9 mouse cellular contexts compared by ENCODE assay signal in genomic region chr2:168552405-168552804, GRCm38 (mm10). TPM values are rescaled to one million over a fixed set of nuclear protein-coding genes. Genes with fewer than 3 reads are reported as not detected.
DNase-seq lines count a peak whose midpoint lies in the region; ATAC-seq and TF ChIP-seq lines count a peak whose summit lies in the region.
"Had no signal": no experiment of that assay in that cellular context is flagged by ENCODE, and none has a peak within 500 bp of the region (broad histone marks: within the 10 kb centered on the region; RNA-seq: fewer than 3 reads in every experiment).

No protein-coding gene starts in this region.

- no peaks in the 10 kb centered on the region for H3K36me3 ChIP-seq in midbrain, embryonic 16.5 days (ENCODE audit: control insufficient read depth, insufficient read depth, low read length)
- H3K36me3 ChIP-seq in midbrain, embryonic 14.5 days (ENCODE audit: control insufficient read depth, insufficient read depth, low read length) = no peaks in the 10 kb centered on the region
- no peaks in the 10 kb centered on the region for H3K36me3 ChIP-seq in kidney, adult 2 months (ENCODE audit: control insufficient read depth, insufficient read depth, low read length)
- H3K36me3 ChIP-seq in limb, embryonic 12.5 days = no peaks in the 10 kb centered on the region
- H3K36me3 ChIP-seq: neural tube, embryonic 12.5 days had no signal

- WGBS in midbrain, embryonic 16.5 days = 51% methylated on average over 5 of the region's 5 CpGs
- 43% methylated on average over 5 of the region's 5 CpGs for WGBS in midbrain, embryonic 14.5 days
- 43% methylated on average over 5 of the region's 5 CpGs for WGBS in kidney, adult 2 months
- WGBS in limb, embryonic 12.5 days = 12% methylated on average over 5 of the region's 5 CpGs

- ATAC-seq in midbrain, embryonic 16.5 days = no peak
- ATAC-seq in midbrain, embryonic 14.5 days (ENCODE audit: low FRiP score, low TSS enrichment) = no peak
- no peak for ATAC-seq in limb, embryonic 12.5 days (ENCODE audit: insufficient number of reproducible peaks, insufficient read depth, low FRiP score, low TSS enrichment, low read depth)

- no peaks in the 10 kb centered on the region for H3K27me3 ChIP-seq in midbrain, embryonic 16.5 days (ENCODE audit: control insufficient read depth, insufficient read depth, low read depth, low read length)
- no peaks in the 10 kb centered on the region for H3K27me3 ChIP-seq in midbrain, embryonic 14.5 days (ENCODE audit: control insufficient read depth, insufficient read depth, low read length)
- H3K27me3 ChIP-seq in kidney, adult 2 months (replicated peaks; ENCODE audit: control insufficient read depth, insufficient read depth, low read length) = no peaks in the 10 kb centered on the region
- H3K27me3 ChIP-seq in limb, embryonic 12.5 days = peaks cover 29% of the 10 kb centered on the region

- TF ChIP-seq CTCF in kidney, adult 2 months (conservative IDR thresholded peaks at IDR 0.05; ENCODE audit: insufficient read depth, insufficient read length, low read depth, low read length) = no peak

- peaks cover 12% of the 10 kb centered on the region; the same call in 1 of the 2 replicates for H3K4me1 ChIP-seq in midbrain, embryonic 16.5 days (ENCODE audit: control insufficient read depth, insufficient read depth, low read length)
- peaks cover 4% of the 10 kb centered on the region for H3K4me1 ChIP-seq in midbrain, embryonic 14.5 days (ENCODE audit: control insufficient read depth, insufficient read depth, low read length)
- H3K4me1 ChIP-seq in kidney, adult 2 months (ENCODE audit: control insufficient read depth, insufficient read depth, low read length) = peaks cover 9% of the 10 kb centered on the region
- peaks cover 85% of the 10 kb centered on the region for H3K4me1 ChIP-seq in limb, embryonic 12.5 days (replicated peaks)

- DNase-seq in midbrain, embryonic 14.5 days = no peak
- peak; percentile 81 for DNase-seq in kidney, adult 2 months
- DNase-seq in right cerebral cortex, adult 18-20 months = no peak
- DNase-seq in cerebellum, adult 18-20 months = no peak
- no peak for DNase-seq in lung, postnatal 4 days

- no peak for TF ChIP-seq POLR2A in kidney, adult 2 months (IDR thresholded peaks at IDR 0.05; ENCODE audit: low read depth, low read length)

- no peak overlapping the region for H3K4me2 ChIP-seq in midbrain, embryonic 16.5 days (ENCODE audit: low read length)
- no peak overlapping the region for H3K4me2 ChIP-seq in midbrain, embryonic 14.5 days (ENCODE audit: low read length)
- H3K4me2 ChIP-seq in limb, embryonic 12.5 days = 0 out of 2 replicates have a peak overlapping the region, but pooled peaks have one; percentile 19

- H3K9me3 ChIP-seq in midbrain, embryonic 16.5 days (replicated peaks; ENCODE audit: control insufficient read depth, low read length, poor library complexity, severe bottlenecking) = no peaks in the 10 kb centered on the region
- H3K9me3 ChIP-seq in midbrain, embryonic 14.5 days (ENCODE audit: control insufficient read depth, low read length) = no peaks in the 10 kb centered on the region
- H3K9me3 ChIP-seq in limb, embryonic 12.5 days = no peaks in the 10 kb centered on the region
- H3K9me3 ChIP-seq: megakaryocyte, embryonic 14.5 days; neural tube, embryonic 12.5 days had no signal

- H3K4me3 ChIP-seq in midbrain, embryonic 16.5 days (ENCODE audit: low read depth, low read length) = no peak overlapping the region
- no peak overlapping the region for H3K4me3 ChIP-seq in midbrain, embryonic 14.5 days (replicated peaks; ENCODE audit: low read depth, low read length)
- no peak overlapping the region for H3K4me3 ChIP-seq in kidney, adult 2 months (ENCODE audit: insufficient read depth, low read depth, low read length)
- no peak overlapping the region for H3K4me3 ChIP-seq in limb, embryonic 12.5 days (replicated peaks)
- H3K4me3 ChIP-seq: neural tube, embryonic 12.5 days had no signal

- H3K27ac ChIP-seq in midbrain, embryonic 16.5 days (ENCODE audit: low read length) = 0 out of 2 replicates have a peak overlapping the region, but pooled peaks have one; percentile 29
- no peak overlapping the region for H3K27ac ChIP-seq in midbrain, embryonic 14.5 days (replicated peaks; ENCODE audit: low read depth, low read length)
- H3K27ac ChIP-seq in kidney, adult 2 months (ENCODE audit: insufficient read depth, low read depth, low read length) = peak overlapping the region; percentile 24
- peak overlapping the region; percentile 54 for H3K27ac ChIP-seq in limb, embryonic 12.5 days
- H3K27ac ChIP-seq: neural tube, embryonic 12.5 days had no signal

- H3K9ac ChIP-seq in midbrain, embryonic 16.5 days (ENCODE audit: low read depth, low read length) = no peak overlapping the region
- H3K9ac ChIP-seq in midbrain, embryonic 14.5 days (replicated peaks; ENCODE audit: low read length) = no peak overlapping the region
- no peak overlapping the region for H3K9ac ChIP-seq in limb, embryonic 12.5 days (replicated peaks)
- H3K9ac ChIP-seq: neural tube, embryonic 12.5 days had no signal

RNA-seq across cellular contexts. Expression of gene Nfatc2, which starts 49.1 kb away (rescaled TPM):
- polyA plus RNA-seq in midbrain, embryonic 16.5 days (2015; fragmentation: Nextera tagmentation; extraction: Ambion mirVana) = 3.8 and 4.5 TPM in 2 replicates
- polyA plus RNA-seq in midbrain, embryonic 14.5 days (2014; fragmentation: Nextera tagmentation; extraction: Ambion mirVana) = 2.5 and 2.6 TPM in 2 replicates
- polyA plus RNA-seq in kidney, adult 2 months (2012; rRNA removed) = 2.9 and 3.4 TPM in 2 replicates
- polyA plus RNA-seq in limb, embryonic 12.5 days (2016; fragmentation: Nextera tagmentation; extraction: Ambion mirVana) = 5.3 and 5.5 TPM in 2 replicates
